Mouse (Mus musculus) urinary bladder, postnatal 25 days (tissue): ENCODE measurements around the gene She.
"Not testable (repeated sequence)": the region's sequence is repeated elsewhere in the genome, so short reads cannot be mapped to it uniquely, and the experiment has no call there.

ENCODE experiments used
- DNase-seq: peaks from one replicate; pipeline ENCODE4 v3.0.0; 2022; ENCODE audit warnings: low spot score

She gene

GRCm38 (mm10) chr3:89863276-89863675 is 32.1 kb downstream of the She start:
- not testable (repeated sequence) for DNase-seq

- no peak for DNase-seq
Observed at GRCm38 (mm10) chr3:89863716-89864509, 32.7 kb downstream of the She start.

- no peak for DNase-seq
Observed at GRCm38 (mm10) chr3:89865020-89865419, 33.9 kb downstream of the She start.

GRCm38 (mm10) chr3:89865764-89866163 is 34.6 kb downstream of the She start:
- DNase-seq: no peak

DNA sequence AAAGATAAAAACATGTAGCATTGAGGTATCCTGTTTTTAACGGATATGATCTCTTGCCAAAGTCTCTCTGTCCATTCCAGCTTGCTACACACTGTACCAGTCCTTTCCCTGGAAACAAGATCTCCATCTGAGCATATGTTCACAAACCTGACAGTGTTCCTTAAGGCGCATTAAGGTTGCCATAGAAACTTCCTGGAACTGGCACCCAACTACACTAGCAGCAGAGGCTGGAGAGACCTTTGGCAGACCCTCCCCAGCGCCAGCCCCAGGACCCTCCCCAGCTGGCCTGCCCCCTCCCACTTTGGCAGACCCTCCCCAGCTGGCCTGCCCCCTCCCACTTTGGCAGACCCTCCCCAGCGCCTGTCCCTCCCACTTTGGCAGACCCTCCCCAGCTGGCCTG is 36.5 kb downstream of the She start:
- no peak for DNase-seq

DNA sequence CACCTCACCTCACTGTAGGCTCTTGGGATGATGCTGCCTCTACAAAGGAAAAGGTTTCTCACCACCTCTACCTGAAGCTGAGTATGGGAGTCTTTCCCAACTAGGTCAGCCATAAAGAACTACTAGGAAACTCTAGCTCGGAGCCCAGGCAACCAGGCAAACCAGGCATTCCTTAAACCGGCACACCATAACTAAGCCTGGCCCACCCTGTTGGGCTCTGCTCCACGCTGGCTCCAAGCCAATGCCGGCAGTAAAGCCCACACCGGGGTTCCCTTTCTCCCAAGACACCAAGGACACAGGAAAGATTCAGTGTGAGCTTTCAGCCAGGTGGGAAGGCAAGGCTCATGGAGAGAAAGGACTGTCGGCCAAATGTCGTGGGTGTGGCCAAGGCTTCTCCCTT is 37.2 kb downstream of the She start:
- DNase-seq: no peak

DNA sequence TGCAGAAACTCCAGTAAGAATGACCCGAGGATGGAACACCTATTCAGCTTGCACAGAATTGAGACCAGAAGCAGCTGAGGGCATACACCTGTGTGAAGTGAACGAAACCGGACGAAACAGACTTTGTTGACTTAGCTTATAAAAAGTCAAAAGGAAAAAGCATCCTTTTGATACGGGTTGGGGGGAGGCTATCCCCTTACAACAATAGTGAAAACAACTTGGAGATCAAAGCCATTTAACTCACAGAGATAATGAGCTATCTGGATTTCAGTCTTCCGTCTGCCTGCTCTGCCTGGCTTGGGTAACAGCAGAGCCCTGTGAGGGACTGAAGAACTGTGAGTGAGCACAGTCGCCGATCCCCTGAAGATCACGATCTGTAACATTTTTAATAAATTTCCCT is 37.8 kb downstream of the She start:
- no peak for DNase-seq

DNA sequence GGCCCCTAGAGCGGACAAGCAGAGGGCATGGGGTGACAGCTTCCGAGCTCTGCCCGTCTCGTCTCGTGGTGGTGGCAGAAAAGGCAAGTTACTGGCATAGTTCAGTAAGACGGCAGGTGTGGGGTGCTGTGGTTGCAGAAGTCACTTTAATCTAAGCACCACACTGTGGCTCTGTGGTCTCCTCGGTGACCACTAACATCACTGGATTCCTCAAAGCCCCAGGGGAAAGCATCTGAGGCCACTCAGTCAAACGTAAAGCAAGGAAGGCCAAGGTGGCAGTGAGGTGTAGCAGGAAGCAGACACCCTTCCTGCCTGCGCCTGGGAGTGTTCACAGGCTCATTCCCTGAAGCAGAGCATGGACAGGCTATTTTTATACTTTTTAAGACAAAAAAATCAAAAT is 38.4 kb downstream of the She start:
- DNase-seq: no peak

DNA sequence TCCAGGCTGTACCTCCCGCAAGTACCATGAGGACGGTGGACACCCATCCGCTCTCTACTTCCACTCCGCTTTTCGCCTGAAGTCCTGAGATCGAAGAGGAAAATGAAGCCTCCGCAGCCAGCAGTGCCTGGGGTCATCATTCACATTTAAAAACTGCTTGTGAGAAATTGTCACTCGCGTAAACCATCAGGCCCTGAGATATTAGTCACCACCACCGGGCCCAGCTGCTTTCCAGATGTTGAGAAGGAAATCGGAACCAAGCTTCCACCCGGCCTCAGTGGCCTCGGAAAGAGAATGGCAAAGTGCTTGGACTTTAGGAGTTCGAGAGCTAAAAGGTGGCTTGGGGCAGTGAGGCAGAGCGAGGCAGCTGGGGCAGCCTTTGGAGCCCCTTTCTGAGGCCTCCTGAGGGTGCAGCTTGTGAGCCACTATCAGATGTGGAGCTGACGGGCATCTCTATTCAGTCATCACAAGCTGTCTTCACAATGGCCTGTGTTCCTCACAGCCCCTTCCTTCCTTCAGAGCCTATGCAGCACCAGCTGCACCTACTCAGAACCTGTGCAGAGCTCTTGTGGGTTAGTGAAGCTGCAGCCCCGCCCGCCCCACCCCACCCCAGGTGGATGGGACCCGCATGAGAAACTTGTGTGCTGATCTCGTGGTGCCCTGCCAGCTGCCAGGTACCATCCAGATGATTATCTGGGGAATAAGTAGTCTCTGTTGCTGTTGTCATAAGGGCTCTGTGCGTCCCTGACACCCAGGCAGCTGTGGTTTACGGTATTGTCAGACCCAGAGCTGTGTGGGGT is 39.5 kb downstream of the She start:
- no peak for DNase-seq

DNA sequence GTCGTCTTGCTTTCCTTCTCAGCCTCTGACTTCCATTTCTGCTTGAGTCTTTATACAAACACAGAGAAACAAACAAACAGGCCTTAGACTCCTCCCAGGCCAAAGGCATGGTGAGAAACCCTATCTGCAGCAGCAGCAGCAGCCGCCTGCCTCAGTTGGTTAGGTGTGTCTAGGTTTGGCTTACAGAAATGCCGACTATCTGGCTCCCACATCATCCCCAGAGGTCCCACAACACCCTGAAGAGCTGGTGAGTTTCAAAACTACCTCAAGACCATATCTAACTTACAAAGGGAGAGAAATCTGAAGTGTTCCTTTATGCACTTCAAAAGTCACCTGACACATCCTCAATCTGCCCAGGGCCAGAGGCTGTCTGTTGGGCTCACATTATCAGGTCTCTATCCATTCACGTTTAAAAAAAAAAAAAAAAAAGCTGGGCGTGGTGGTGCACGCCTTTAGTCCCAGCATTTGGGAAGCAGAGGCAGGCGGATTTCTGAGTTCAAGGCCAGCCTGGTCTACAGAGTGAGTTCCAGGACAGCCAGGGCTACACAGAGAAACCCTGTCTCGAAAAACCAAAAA is 40.3 kb downstream of the She start:
- DNase-seq: no peak

DNA sequence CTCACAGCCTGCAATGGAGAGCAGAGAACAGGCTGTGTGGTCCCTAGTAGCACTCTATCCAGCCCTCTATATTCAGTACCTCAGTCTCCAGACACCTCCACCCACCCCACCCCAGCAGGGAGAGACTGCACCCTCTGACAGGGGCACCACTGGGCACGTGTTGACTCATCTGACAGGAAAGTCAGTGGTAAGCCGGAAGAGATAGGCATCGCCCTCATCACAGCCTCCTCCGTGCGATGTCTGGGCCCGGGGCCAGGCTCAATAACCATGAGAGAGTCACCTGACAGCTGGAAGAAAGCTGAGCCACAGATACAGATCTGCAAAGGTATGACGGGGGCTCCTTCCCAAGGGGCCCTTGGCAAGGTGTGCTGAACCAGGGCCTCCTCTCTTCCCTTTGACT is 41.0 kb downstream of the She start:
- DNase-seq: peak; percentile 26

GRCm38 (mm10) chr3:89872684-89873083 is 41.5 kb downstream of the She start:
- no peak for DNase-seq

DNA sequence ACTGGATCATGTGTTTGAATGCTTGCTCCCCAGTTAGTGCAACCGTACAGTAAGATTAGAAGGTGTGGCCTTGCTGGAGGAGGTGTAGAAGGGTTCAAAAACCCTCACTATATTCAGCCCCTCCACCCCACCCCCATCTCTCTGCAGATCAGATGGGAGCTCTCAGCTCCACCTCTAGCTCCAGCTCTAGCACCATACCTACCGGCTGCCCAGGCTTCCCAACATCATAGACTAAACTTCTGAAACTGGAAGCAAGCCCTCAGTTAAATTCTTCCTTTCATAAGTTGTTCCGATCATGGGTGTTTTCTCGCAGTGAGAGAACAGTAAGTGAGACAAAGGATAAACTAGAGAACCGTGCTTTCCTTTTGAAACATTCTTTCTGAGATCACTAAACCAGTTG is 42.9 kb downstream of the She start:
- DNase-seq: no peak

DNA sequence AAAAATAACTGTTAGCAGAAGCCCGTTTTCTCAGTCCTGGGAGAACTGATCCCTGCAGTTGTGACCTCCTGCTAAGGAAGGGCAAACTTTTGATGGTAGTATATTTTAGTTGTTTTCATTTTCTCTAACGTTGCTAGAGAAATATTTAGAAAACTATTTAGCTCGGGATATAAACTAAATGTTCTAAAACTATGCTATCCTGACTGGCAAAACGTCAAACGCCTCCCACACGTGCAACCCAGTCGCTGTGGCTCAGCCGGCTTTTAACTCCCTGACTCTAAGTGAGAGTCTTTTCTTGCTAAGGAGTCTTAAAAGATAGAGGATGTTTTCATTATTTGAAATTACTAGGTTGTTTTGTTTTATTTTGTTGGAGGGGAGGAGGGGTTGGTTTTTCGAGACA is 43.9 kb downstream of the She start:
- DNase-seq: no peak

GRCm38 (mm10) chr3:89875781-89876180 is 44.6 kb downstream of the She start:
- DNase-seq: no peak

DNA sequence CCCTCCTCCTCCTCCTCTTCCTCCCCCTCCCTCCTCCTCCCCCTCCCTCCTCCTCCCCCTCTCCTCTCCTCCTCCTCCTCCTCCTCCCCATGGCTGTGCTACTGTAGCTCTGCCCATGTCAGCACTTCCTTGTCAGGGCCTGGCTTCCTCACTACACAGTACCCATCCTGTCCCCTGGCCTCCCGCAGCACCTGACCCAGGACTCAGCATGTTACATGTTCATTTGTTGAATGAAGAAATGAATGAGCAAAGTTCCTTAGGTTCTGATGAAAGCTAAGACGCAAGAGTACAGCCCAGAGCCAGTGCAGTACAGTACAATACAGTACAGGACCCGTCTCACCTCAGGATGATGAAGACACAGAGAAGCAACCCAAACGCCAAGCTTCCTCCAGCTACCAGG is 45.3 kb downstream of the She start:
- DNase-seq: no peak

DNA sequence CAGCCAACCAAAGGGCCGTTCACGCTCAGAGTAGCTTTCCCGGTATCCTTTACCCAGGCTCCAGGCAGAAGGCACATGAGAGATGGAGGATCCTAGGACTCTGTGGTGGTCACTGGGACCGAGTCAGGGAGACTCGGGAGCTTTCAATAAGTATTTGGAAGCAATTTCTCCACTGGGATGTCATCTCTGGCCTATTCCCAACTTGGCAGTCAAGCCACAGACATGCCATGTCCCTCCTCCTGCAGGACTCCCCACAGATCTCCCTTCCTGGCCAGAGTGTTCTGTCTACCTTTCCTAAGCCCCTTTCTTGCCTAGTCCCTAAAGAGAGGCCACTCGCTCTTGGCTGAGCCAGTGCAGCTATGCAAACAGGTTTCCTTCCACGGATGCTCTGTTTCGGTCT is 46.0 kb downstream of the She start:
- DNase-seq: no peak

- no peak for DNase-seq
Observed at GRCm38 (mm10) chr3:89878456-89878855, 47.3 kb downstream of the She start.

GRCm38 (mm10) chr3:89879326-89879725 is 48.2 kb downstream of the She start:
- no peak for DNase-seq

DNA sequence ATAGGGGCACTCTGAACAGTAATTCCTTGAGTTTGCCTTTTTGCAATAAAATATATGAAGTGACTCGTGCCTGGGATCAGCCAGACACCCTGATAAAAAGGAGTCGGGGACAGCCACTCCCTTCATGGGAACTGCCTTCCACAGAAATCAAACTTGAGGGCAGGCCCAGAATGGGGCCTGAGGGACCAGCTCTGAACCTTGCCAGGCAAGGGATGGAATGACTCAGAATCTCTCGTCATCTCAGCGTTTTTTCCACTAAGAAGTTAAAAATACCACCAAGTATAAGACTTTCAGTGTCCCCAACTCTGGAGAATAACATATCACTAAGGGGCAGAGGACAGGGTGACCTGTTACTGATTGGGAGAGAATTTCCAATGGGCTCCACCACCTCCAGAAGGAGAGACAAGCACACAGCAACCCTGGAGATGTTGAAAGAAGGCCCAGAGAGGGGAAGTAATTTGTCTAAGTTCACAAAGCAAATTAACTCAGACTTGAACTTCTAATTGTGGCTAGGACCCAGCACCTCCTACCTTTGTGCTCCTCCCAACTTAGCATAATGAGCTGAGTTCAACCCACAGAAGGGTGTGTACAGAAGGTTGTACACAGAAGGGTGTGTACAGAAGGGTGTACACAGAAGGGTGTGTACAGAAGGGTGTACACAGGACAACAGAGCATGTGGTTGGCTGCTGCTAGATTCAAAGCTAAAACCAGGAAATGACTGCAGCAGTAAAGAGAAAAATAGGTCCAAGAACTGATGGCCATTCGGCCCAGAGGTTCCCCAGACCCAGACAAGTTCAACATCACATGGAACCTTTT is 49.1 kb downstream of the She start:
- DNase-seq: no peak

GRCm38 (mm10) chr3:89882556-89883181 is 51.5 kb downstream of the She start:
- no peak for DNase-seq

DNA sequence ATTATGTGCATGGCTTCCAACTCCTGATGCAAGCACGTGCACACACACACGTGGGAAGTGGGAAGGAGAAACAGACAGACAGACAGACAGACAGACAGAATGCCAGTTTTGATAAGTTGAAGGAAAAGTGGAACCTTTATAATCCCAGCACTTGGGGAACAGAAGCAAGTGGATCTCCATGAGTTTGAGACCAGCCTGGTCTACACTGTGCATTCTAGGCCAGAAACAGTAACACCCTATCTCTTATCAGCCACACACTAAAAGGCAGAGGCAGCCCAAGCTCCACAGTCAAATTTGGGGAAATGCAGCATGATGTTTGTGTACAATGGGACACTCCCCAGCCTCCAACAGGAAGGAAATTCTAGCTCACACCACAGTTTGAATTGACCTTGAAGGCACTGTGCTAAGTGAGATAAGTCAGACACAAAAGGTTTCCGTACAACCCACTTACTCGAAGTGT is 52.4 kb downstream of the She start:
- no peak for DNase-seq
